In the genomic region with DNA sequence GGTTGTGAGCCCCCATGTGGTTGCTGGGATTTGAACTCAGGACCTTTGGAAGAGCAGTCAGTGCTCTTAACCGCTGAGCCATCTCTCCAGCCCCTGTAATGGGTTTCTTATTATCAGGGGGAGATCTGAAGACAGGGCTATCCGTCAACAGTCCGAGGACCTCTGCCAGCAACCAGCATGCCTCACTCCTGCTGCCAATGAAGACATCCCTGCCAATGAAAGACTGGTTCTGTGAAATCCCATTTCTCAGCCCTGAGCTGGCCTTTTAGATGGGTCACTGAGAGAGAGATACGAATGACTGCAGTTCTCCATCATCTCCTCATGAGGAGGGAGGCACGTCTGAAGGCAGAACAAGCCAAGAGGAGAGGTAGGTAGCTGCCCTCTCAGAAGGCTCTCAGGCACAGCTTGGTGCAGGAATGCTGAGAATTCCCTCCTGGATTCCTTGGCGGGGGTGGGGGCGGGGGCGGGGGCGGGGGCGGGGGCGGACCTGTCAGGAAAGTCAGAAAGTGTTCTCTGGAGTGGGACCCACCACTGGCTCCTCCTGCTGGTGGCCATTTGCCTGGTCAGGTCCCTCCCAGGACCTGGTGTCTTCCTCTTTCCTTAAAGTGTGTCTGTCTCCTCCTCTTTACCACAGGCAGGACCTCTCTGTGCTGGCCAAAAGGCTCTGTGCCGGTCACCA, we compare ENCODE assay signal across 9 mouse cellular contexts. TPM values are rescaled to one million over a fixed set of nuclear protein-coding genes. Genes with fewer than 3 reads are reported as not detected.
DNase-seq lines count a peak whose midpoint lies in the region; ATAC-seq and TF ChIP-seq lines count a peak whose summit lies in the region.
"Had no signal": no experiment of that assay in that cellular context is flagged by ENCODE, and none has a peak within 500 bp of the region (broad histone marks: within the 10 kb centered on the region; RNA-seq: fewer than 3 reads in every experiment).

No protein-coding gene starts in this region.

- H3K4me2 ChIP-seq in heart, embryonic 13.5 days, result no peak overlapping the region; the same call in 1 of the 2 replicates
- H3K4me2 ChIP-seq in kidney, postnatal 0 days (ENCODE audit: low read length), result no peak overlapping the region
- H3K4me2 ChIP-seq: embryonic facial prominence, embryonic 15.5 days had no signal

- no peaks in the 10 kb centered on the region for H3K36me3 ChIP-seq in heart, embryonic 13.5 days
- no peaks in the 10 kb centered on the region for H3K36me3 ChIP-seq in kidney, postnatal 0 days (ENCODE audit: insufficient read depth, low read length)
- H3K36me3 ChIP-seq: embryonic facial prominence, embryonic 15.5 days had no signal

- no peaks in the 10 kb centered on the region for H3K27me3 ChIP-seq in heart, embryonic 13.5 days (replicated peaks)
- H3K27me3 ChIP-seq in kidney, postnatal 0 days (ENCODE audit: insufficient read depth, low read length), result no peaks in the 10 kb centered on the region
- H3K27me3 ChIP-seq: embryonic facial prominence, embryonic 15.5 days had no signal

- DNase-seq in heart, adult 18-20 months, result no peak
- DNase-seq in NIH3T3 (ENCODE audit: low read depth), result peak; percentile 92
- DNase-seq in kidney, postnatal 0 days (ENCODE audit: low spot score), result peak; percentile 61
- DNase-seq in lung, postnatal 4 days, result peak; percentile 68 to 74
- DNase-seq in layer of hippocampus, postnatal 25 days (ENCODE audit: extremely low spot score in 1 of 2, low spot score in 1 of 2), result no peak
- no peak for DNase-seq in right cerebral cortex, postnatal 4 days
- no peak for DNase-seq in right cerebral cortex, postnatal 14 days

- 10% methylated on average over 12 of the region's 12 CpGs for WGBS in heart, embryonic 13.5 days
- whole genome bisulfite sequencing in kidney, postnatal 0 days, result 14% methylated on average over 12 of the region's 12 CpGs

- 0 out of 2 replicates have a peak overlapping the region, but pooled peaks have one; percentile 34 for H3K9ac ChIP-seq in heart, embryonic 13.5 days
- no peak overlapping the region for H3K9ac ChIP-seq in kidney, postnatal 0 days (ENCODE audit: low read depth, low read length)
- H3K9ac ChIP-seq: embryonic facial prominence, embryonic 15.5 days had no signal

- peaks cover 35% of the 10 kb centered on the region for H3K4me1 ChIP-seq in heart, embryonic 13.5 days
- H3K4me1 ChIP-seq in kidney, postnatal 0 days (replicated peaks; ENCODE audit: insufficient read depth, low read length), result no peaks in the 10 kb centered on the region; the same call in 1 of the 2 replicates

- ATAC-seq in heart, embryonic 13.5 days (ENCODE audit: extremely low read depth, insufficient number of reproducible peaks, low FRiP score, low TSS enrichment), result no peak
- peak; percentile 59 for ATAC-seq in kidney, postnatal 0 days (replicated peaks; ENCODE audit: low FRiP score, low read depth)

- H3K27ac ChIP-seq in heart, embryonic 13.5 days (replicated peaks), result peak overlapping the region; percentile 72
- H3K27ac ChIP-seq in kidney, postnatal 0 days, result peak overlapping the region; percentile 60
- H3K27ac ChIP-seq: embryonic facial prominence, embryonic 15.5 days had no signal

- H3K9me3 ChIP-seq in heart, embryonic 13.5 days, result no peaks in the 10 kb centered on the region
- no peaks in the 10 kb centered on the region for H3K9me3 ChIP-seq in kidney, postnatal 0 days (replicated peaks; ENCODE audit: low read length)
- H3K9me3 ChIP-seq: embryonic facial prominence, embryonic 15.5 days had no signal

- H3K4me3 ChIP-seq in heart, embryonic 13.5 days, result no peak overlapping the region
- no peak overlapping the region for H3K4me3 ChIP-seq in kidney, postnatal 0 days (replicated peaks; ENCODE audit: low read depth, low read length)
- H3K4me3 ChIP-seq: embryonic facial prominence, embryonic 15.5 days had no signal

- TF ChIP-seq CTCF in kidney, postnatal 0 days (IDR thresholded peaks at IDR 0.05; ENCODE audit: low read depth), result peak; percentile 49

RNA-seq across cellular contexts. Expression of gene Piezo1, which starts 7.7 kb away (rescaled TPM):
- 12.9 and 15.4 TPM in 2 replicates for polyA plus RNA-seq in heart, embryonic 13.5 days (2015; fragmentation: Nextera tagmentation; extraction: Ambion mirVana)
- total RNA-seq in heart, adult 18-20 months (2021), result 10 to 100 TPM; 11.4 to 13.3 TPM
- polyA plus RNA-seq in kidney, postnatal 0 days (2015; fragmentation: Nextera tagmentation; extraction: Ambion mirVana), result 12.5 and 14.9 TPM in 2 replicates
- 1 to 10 TPM; 3.6 to 5.7 TPM for total RNA-seq in layer of hippocampus, postnatal 25 days (2021)

RNA-seq across cellular contexts. Expression of gene Cdt1, which starts 9.0 kb away (rescaled TPM):
- 31.0 and 34.6 TPM in 2 replicates for polyA plus RNA-seq in heart, embryonic 13.5 days (2015; fragmentation: Nextera tagmentation; extraction: Ambion mirVana)
- total RNA-seq in heart, adult 18-20 months (2021), result 1 to 10 TPM; 2.5 to 2.8 TPM
- 21.2 and 24.7 TPM in 2 replicates for polyA plus RNA-seq in kidney, postnatal 0 days (2015; fragmentation: Nextera tagmentation; extraction: Ambion mirVana)
- 1 to 10 TPM; 1.1 to 1.6 TPM for total RNA-seq in layer of hippocampus, postnatal 25 days (2021)

RNA-seq across cellular contexts. Expression of gene Aprt, which starts 17.9 kb away (rescaled TPM):
- 251 and 271 TPM in 2 replicates for polyA plus RNA-seq in heart, embryonic 13.5 days (2015; fragmentation: Nextera tagmentation; extraction: Ambion mirVana)
- total RNA-seq in heart, adult 18-20 months (2021), result 10 to 100 TPM; 40.8 to 42.7 TPM
- polyA plus RNA-seq in kidney, postnatal 0 days (2015; fragmentation: Nextera tagmentation; extraction: Ambion mirVana), result 354 and 392 TPM in 2 replicates
- total RNA-seq in layer of hippocampus, postnatal 25 days (2021), result 10 to 100 TPM; 62.5 to 69.6 TPM

RNA-seq across cellular contexts. Expression of gene Galns, which starts 52.5 kb away (rescaled TPM):
- polyA plus RNA-seq in heart, embryonic 13.5 days (2015; fragmentation: Nextera tagmentation; extraction: Ambion mirVana), result 11.1 and 11.9 TPM in 2 replicates
- 1 to 10 TPM; 3.6 to 4.0 TPM for total RNA-seq in heart, adult 18-20 months (2021)
- 19.4 and 23.3 TPM in 2 replicates for polyA plus RNA-seq in kidney, postnatal 0 days (2015; fragmentation: Nextera tagmentation; extraction: Ambion mirVana)
- 10 to 100 TPM; 11.2 TPM for total RNA-seq in layer of hippocampus, postnatal 25 days (2021)

RNA-seq across cellular contexts. Expression of gene Trappc2l, which starts 52.6 kb away (rescaled TPM):
- 55.6 and 74.0 TPM in 2 replicates for polyA plus RNA-seq in heart, embryonic 13.5 days (2015; fragmentation: Nextera tagmentation; extraction: Ambion mirVana)
- 10 to 100 TPM; 62.0 to 69.1 TPM for total RNA-seq in heart, adult 18-20 months (2021)
- 64.5 and 73.3 TPM in 2 replicates for polyA plus RNA-seq in kidney, postnatal 0 days (2015; fragmentation: Nextera tagmentation; extraction: Ambion mirVana)
- 10 to 100 TPM; 75.2 to 87.6 TPM for total RNA-seq in layer of hippocampus, postnatal 25 days (2021)

Comparison
In these comparisons a context has a peak if more than half of its experiments do, and no peak if none do; other contexts are left out.
1. DNase-seq: peak in NIH3T3 (single experiment), kidney, postnatal 0 days (single experiment) and lung, postnatal 4 days (2 of 2); none in heart, adult 18-20 months (0 of 2), layer of hippocampus, postnatal 25 days (0 of 2), right cerebral cortex, postnatal 4 days (single experiment) and right cerebral cortex, postnatal 14 days (single experiment).